Mouse (Mus musculus): ENCODE data around the gene Mcm6.

Gene Mcm6

GRCm38 (mm10) chr1:128359554-128360376 lies at the start of gene Mcm6:
Gene Mcm6 (minus strand): TSS chr1:128359664.
- DNase-seq = peak; percentile 90 to 93

DNA sequence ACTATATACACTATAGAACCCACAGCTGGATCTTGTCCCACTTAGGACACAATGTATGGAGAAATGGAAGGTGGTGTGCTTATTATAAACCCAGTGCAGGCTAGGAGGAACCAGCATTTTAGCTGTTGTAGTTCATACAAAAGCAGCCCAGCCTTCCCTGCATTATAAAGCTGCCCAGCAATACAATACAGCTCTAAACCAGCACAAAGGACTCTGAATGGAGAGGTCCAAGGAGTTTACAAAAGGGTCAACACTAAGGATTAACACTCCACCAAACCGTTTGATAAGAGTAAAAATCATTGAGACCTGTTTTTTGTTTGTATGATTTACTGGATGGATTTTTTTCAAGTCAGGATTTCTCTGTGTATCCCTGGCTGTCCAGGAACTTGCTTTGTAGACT lies 47.4 kb upstream of the Mcm6 start:
- no peak for DNase-seq

GRCm38 (mm10) chr1:128405675-128406074 lies 46.2 kb upstream of the Mcm6 start:
- no peak for DNase-seq

- no peak for DNase-seq
Observed at GRCm38 (mm10) chr1:128405041-128405481, 45.6 kb upstream of the Mcm6 start.

DNA sequence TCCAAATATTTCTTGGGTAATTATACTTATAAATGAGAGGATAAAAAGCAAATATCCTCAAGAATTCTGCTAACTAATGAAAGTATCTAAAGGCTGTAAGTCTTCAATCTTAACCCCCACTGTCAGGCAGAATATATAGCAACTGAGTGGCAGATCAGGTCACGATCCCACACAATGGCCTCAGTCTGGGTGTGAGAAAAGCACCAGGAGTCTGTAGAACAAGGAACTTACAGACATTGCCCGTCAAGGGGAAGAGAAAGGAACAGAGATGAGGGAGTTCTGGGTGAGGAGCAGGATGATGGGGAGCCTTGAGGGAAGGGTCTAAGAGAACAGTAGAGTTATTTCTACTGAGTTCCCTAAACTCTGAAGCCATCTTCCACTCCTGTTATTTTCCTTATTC lies 41.5 kb upstream of the Mcm6 start:
- DNase-seq = no peak

DNA sequence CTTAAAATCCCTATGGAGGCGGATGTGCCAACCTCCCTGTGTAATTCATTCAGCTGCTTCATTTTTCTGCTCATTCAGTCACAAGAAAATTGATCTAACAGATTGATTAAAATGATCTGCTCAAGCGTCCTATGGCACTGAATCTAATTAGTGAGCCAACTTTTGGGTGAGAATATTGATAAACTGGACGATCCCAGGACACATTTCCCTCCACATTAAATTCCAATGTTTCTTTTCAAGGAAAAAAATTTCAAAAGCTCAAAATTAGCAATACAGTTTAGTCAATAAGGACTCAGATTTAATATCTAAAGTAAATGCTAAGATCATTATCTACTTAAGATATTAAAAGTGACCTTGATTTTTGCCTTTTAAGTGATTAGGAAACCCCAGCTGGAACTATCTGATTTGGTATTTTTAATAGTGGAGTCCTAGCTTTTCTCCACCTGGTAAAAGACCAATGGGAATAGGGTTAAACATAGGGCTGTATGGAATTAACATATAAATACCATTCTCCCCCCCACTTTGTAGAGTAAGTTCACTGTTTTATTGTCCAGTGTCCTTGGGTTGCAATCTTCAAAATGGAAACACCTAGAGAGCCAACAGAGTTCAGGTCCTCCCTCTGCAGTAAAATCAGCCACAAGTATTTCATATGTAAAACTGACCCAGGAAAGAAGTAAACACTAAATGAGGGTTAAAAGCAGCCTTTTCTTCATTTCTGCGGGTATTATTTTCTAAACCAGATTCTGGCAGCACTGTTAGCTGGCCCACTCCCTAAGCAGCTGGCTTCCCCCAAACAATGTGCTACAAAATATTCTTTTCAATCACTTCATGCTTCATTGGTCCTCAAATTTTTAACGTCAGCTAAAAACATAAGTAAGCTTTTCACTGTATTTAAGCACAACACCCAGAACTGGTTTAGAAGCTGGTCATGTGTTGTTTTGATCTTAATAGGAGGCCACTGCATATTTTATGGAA lies 40.8 kb upstream of the Mcm6 start:
- DNase-seq = no peak

DNA sequence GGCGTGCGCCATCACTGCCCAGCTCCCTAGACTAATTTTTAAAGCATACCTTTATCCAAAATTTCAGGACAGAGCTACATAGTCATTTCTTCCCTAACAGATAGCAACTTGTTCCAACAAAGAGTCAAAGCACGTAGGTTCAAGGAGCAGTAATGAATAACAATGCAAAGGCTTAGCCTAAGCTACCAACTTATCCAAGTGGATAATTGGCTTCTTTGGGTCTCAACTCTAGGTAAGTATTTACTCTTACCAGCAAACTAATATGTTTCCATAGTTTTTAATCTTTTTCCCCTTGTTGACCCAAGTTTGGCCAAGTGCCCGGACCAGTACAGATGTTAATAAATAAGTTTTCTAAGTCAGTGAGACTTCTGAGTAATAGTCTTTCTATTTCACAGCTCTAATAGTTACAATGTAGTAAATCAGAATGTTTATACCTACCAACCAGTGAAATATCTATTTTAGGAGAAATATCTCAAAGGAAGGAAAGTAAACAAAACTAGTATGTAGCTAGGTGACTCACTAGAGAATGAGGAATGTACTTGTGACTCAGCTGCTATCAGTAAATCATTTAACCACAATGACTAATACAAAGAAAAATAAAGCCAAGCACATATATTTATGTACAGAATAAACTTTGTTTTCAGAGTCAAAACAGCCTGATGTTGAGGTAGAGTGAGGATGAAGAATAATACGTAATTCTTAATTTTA lies 39.4 kb upstream of the Mcm6 start:
- DNase-seq = no peak

GRCm38 (mm10) chr1:128394657-128395056 lies 35.2 kb upstream of the Mcm6 start:
- no peak for DNase-seq

- DNase-seq = no peak
Observed at GRCm38 (mm10) chr1:128392382-128392781, 32.9 kb upstream of the Mcm6 start.

DNA sequence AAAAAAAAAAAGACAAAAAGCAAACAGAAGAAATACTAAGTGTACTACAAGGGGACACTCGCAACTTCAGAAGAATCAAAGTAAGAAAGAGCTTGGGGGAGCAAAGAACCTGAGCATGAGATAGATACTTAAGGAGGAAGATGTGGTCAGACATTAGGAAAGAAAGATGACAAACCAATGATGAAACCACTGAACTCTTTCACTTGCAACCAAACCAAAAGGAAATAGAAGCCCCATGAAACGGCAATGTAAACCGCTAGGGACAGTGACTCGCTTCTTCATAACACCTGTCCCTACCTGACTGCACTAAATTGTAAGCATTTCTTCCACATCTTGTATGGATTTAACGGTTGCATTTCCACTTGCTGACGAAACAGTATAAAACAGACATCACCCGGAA lies 27.0 kb upstream of the Mcm6 start:
- no peak for DNase-seq

GRCm38 (mm10) chr1:128376841-128377240 lies 17.4 kb upstream of the Mcm6 start:
- no peak for DNase-seq

DNA sequence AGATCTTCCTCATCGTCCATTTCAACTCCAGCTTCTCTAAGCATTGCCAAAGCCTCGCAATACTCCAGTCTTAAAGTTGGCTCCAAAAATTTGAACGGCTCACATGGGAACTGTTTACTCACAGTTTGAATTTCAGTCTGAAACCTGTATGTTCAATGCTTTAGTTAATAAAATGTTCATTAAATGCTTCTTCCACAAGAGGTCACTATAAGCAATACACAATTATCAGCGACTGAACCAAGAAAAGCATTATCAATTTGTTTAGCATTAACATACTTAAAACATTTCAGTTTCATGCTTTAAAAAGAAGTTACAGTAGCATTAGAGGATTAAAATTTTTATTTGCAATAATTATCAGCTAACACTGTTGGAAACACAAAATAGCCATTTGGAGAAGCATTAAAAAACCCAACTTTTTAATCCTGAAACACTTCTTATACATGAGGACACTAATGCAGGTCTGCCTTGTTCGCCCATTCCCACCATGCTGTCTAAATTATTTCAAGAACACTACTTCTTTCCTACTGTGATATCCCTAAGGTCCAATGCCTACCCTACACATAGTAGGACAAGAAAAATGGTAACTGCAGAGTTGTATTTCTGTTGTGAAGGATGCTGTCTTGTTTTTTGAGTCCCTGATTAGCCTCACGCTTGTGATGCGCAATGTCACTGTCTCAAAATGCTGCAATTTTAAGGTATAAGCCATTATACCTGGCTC lies 12.8 kb upstream of the Mcm6 start:
- DNase-seq = no peak

DNA sequence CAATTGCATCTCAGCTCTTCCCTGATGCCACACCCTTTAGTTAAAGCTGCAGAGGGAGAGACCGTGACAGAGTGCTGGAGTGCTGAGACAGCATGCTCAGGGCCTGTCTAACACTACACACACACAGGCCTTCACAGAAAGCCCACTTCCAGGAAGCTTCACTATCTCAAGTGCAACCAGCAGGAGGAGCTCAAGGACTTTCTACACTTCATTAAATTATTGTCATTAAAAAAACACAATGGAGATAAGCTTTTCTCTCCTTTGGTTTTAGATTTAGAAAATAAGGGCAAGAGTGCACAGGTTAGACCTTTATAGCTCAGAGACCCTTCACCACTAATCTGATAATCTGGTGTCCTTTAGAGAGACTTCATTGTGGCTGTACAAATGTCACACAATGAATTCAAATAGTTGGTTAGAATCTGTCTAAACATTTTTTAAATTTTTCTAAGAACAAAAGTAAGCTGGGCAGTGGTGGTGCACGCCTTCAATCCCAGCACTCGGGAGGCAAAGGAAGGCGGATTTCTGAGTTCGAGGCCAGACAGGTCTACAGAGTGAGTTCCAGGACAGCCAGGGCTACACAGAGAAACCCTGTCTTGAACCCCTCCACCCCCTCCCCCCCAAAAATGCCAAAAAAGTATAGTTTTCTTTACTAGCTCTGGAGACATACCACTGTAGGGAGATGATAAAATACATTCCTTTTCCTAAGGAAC lies 9.4 kb upstream of the Mcm6 start:
- peak in 1 of 2 experiments; percentile 55 for DNase-seq

DNA sequence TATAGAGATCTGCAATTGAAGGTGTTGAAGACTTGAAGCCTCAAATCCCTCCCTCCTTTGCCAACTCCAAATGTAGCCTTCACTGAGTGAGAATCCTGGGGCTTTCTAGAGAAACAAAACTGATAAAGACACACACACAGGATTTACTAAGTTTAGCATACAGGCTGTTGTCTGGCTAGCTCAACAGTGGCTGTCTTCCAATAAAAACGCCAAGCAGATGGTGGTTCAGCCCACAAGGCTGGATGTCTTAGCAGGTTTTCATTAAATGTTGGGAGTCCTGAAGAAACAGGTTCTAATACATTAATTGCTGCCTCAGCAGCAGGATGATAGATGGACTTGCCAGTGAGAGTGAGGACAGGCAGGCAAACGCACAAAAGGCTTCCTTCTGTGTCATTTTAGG lies 1.1 kb upstream of the Mcm6 start:
- DNase-seq = no peak

DNA sequence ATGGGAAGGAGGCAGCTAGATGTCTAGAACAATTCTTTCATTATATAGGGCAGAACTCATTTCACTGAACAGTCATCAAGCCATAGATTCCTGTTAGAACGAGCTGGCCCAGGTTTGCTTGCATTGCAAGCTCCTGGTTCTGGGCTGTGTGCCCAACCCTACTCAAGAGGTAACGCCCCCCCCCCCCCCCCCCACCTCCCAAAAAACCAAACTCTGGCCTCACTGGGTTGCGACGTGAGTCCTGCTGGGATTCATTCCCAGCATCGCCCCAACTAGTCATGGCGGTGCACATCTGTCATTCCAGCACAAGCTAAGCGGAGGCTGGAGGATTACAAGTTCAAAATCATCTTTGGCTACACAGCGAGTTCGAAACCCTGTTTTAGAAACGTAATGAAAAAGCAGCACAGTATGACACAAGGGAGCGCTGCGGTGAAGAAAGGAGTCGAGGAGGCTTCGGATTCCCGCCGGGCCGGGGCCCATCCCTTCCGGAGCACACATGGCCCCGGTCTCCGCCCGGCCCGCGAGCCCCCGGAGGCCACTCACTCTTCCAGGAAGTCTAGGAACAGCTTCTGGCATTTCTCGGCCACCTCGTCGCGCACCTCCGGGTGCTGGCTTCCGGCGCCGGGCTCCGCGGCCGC lies 429 bp downstream of the Mcm6 start:
- no peak for DNase-seq

GRCm38 (mm10) chr1:128358276-128358675 lies 1.2 kb downstream of the Mcm6 start:
- DNase-seq = no peak

DNA sequence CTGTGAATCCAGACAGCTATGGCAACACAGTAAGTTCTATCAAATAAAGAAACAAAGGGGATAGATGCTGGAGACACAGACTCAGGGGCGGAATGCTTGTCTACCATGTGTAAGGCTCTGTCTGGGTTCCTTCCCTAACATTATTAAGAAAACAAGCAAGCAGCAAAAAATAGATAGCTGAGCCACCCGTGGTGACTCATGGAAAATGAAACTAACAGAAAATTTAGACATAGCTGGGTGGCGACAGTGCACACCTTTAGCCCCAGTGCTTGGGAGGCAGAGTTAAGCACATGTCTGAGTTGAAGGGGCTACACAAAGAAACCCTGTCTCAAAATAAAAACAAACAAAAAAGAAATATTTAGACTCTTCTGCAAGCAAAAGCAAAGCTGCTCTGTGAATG lies 2.0 kb downstream of the Mcm6 start:
- no peak for DNase-seq

GRCm38 (mm10) chr1:128353092-128353491 lies 6.4 kb downstream of the Mcm6 start:
- no peak for DNase-seq

- no peak for DNase-seq
Observed at GRCm38 (mm10) chr1:128344232-128344631, 15.2 kb downstream of the Mcm6 start.

DNA sequence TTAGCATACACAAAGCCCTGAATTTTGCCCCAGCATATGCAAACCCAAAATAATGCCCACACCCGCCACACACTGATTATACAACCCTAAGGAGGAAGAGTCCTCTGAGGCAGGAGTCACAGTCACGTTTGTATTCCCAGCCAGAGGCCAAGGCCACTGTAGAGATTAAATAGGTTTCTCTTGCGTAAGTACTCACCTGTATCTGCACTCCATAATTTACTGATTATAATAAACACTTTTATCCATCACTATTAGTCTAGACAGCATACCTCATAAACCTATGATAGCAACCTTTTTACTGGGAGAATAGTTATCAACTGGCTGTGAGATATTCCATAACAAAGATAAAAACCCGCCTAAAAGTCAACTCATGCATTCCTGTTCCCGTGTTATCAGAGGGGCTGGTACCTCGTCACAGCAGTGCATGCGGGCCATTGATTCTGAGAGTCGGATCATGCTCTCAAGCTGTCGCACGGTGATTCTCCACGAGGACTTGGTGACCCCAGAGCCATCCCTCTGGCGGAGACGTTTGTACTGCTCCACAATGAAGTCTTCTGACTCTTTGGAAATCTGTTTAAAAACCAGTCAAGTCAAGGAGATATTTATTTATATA lies 21.6 kb downstream of the Mcm6 start:
- DNase-seq = no peak

- no peak for DNase-seq
Observed at GRCm38 (mm10) chr1:128330313-128330712, 29.2 kb downstream of the Mcm6 start.

Measured in spleen, adult 18-20 months (tissue).